Mouse (Mus musculus): ENCODE data around the gene Rad21l. TPM values are rescaled to one million over a fixed set of nuclear protein-coding genes. Genes with fewer than 3 reads are reported as not detected.

Rad21l gene
- not detected for polyA plus RNA-seq (2012; fragmentation: generic; extraction: Trizol)

DNA sequence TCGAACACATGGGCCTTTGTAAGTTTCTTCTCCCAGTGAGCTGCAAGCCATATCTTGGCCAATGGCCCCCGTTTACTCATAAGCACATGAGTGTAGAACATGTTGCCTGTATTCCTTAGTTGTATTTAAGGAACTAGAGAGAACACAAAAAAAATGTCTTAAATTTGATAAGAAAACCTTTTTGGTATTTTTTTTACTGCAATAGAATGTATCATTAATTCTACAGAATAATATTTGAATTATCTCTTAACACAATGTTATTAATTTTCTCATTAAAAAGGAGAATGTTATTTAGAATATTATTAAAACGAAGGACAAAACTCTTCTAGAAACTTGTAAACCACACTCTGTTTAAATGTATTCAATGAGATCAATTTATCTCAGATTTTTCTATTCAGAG lies at the start of gene Rad21l:
Gene Rad21l (minus strand): TSS at position 101 of the 400 bp plus-strand sequence.
- H3ac ChIP-seq (ENCODE audit: control insufficient read depth, insufficient read length) = no peak within 1 kb of the TSS
- H3K79me2 ChIP-seq (ENCODE audit: control insufficient read depth, insufficient read depth) = no peaks in the 10 kb centered on the region
- no peaks in the 10 kb centered on the region for H3K27me3 ChIP-seq (ENCODE audit: control insufficient read depth, insufficient read depth, insufficient read length)
- no peak for TF ChIP-seq REST (IDR thresholded peaks at IDR 0.05; ENCODE audit: insufficient read depth, insufficient read length)
- TF ChIP-seq MYOD1 (IDR thresholded peaks at IDR 0.05; ENCODE audit: control insufficient read depth in 1 of 3, insufficient read length in 2 of 3, low read depth in 2 of 3) = no peak
- TF ChIP-seq POLR2A (IDR thresholded peaks at IDR 0.05; ENCODE audit: insufficient read length, low read depth) = no peak
- TF ChIP-seq E2F4 (IDR thresholded peaks at IDR 0.05; ENCODE audit: insufficient read depth) = no peak
- TF ChIP-seq TCF12 (IDR thresholded peaks at IDR 0.05; ENCODE audit: insufficient read depth, poor library complexity, severe bottlenecking) = no peak
- no peak for TF ChIP-seq POLR2AphosphoS2 (IDR thresholded peaks at IDR 0.05; ENCODE audit: insufficient read length, low read depth)
- TF ChIP-seq SRF (IDR thresholded peaks at IDR 0.05; ENCODE audit: control insufficient read depth, insufficient read length, low read depth) = no peak
- no peak for TF ChIP-seq CEBPB (IDR thresholded peaks at IDR 0.05; ENCODE audit: insufficient read depth, poor library complexity, severe bottlenecking)
- TF ChIP-seq MAX (IDR thresholded peaks at IDR 0.05; ENCODE audit: low read depth) = no peak
- no peak for TF ChIP-seq MYOG (IDR thresholded peaks at IDR 0.05; ENCODE audit: control insufficient read depth in 1 of 3, insufficient read depth in 1 of 3, insufficient read length in 2 of 3, low read depth in 2 of 3)
- no peak within 1 kb of the TSS for H3K4me2 ChIP-seq (ENCODE audit: low read depth)
- H3K4me3 ChIP-seq = no peak within 1 kb of the TSS
- H3K36me3 ChIP-seq (ENCODE audit: control insufficient read depth, insufficient read depth) = no peaks in the 10 kb centered on the region

- no peak for TF ChIP-seq TCF12 (IDR thresholded peaks at IDR 0.05; ENCODE audit: insufficient read depth, poor library complexity, severe bottlenecking)
- no peak for TF ChIP-seq REST (IDR thresholded peaks at IDR 0.05; ENCODE audit: insufficient read depth, insufficient read length)
- no peaks in the 10 kb centered on the region for H3K27me3 ChIP-seq (ENCODE audit: control insufficient read depth, insufficient read depth, insufficient read length)
- H3K4me3 ChIP-seq = no peak overlapping the region
- H3ac ChIP-seq (ENCODE audit: control insufficient read depth, insufficient read length) = no peak overlapping the region
- no peak overlapping the region for H3K4me2 ChIP-seq (ENCODE audit: low read depth)
- H3K79me2 ChIP-seq (ENCODE audit: control insufficient read depth, insufficient read depth) = no peaks in the 10 kb centered on the region
- H3K36me3 ChIP-seq (ENCODE audit: control insufficient read depth, insufficient read depth) = peaks cover 10% of the 10 kb centered on the region
These were observed 48.2 kb upstream of the Rad21l start for GRCm38 (mm10) chr2:151716318-151717055.

GRCm38 (mm10) chr2:151715526-151715925 lies 47.2 kb upstream of the Rad21l start:
- H3K36me3 ChIP-seq (ENCODE audit: control insufficient read depth, insufficient read depth) = peaks cover 3% of the 10 kb centered on the region
- no peaks in the 10 kb centered on the region for H3K27me3 ChIP-seq (ENCODE audit: control insufficient read depth, insufficient read depth, insufficient read length)
- no peaks in the 10 kb centered on the region for H3K79me2 ChIP-seq (ENCODE audit: control insufficient read depth, insufficient read depth)
- no peak overlapping the region for H3K4me3 ChIP-seq
- H3K4me2 ChIP-seq (ENCODE audit: low read depth) = no peak overlapping the region
- TF ChIP-seq TCF3 (IDR thresholded peaks at IDR 0.05; ENCODE audit: insufficient read length, low read depth) = no peak
- TF ChIP-seq USF1 (IDR thresholded peaks at IDR 0.05; ENCODE audit: low read depth) = no peak
- no peak for TF ChIP-seq MAX (IDR thresholded peaks at IDR 0.05; ENCODE audit: low read depth)
- no peak for TF ChIP-seq REST (IDR thresholded peaks at IDR 0.05; ENCODE audit: insufficient read depth, insufficient read length)
- TF ChIP-seq E2F4 (IDR thresholded peaks at IDR 0.05; ENCODE audit: insufficient read depth) = no peak
- no peak for TF ChIP-seq TCF12 (IDR thresholded peaks at IDR 0.05; ENCODE audit: insufficient read depth, poor library complexity, severe bottlenecking)
- TF ChIP-seq MYOG (IDR thresholded peaks at IDR 0.05; ENCODE audit: control insufficient read depth in 1 of 3, insufficient read depth in 1 of 3, insufficient read length in 2 of 3, low read depth in 2 of 3) = no peak
- TF ChIP-seq MYOD1 (IDR thresholded peaks at IDR 0.05; ENCODE audit: control insufficient read depth in 1 of 3, insufficient read length in 2 of 3, low read depth in 2 of 3) = no peak
- no peak for TF ChIP-seq SRF (IDR thresholded peaks at IDR 0.05; ENCODE audit: control insufficient read depth, insufficient read length, low read depth)
- no peak for TF ChIP-seq POLR2AphosphoS2 (IDR thresholded peaks at IDR 0.05; ENCODE audit: insufficient read length, low read depth)
- no peak for TF ChIP-seq POLR2A (IDR thresholded peaks at IDR 0.05; ENCODE audit: insufficient read length, low read depth)
- TF ChIP-seq CEBPB (IDR thresholded peaks at IDR 0.05; ENCODE audit: insufficient read depth, poor library complexity, severe bottlenecking) = no peak
- no peak overlapping the region for H3ac ChIP-seq (ENCODE audit: control insufficient read depth, insufficient read length)

- Histone ChIP-seq H3K79me2 (ENCODE audit: control insufficient read depth, insufficient read depth) (no peaks in the 10 kb centered on the region), H3K27me3 (ENCODE audit: control insufficient read depth, insufficient read depth, insufficient read length) (peaks cover under 1% of the 10 kb centered on the region), H3K4me3 (no peak overlapping the region), H3K4me2 (ENCODE audit: low read depth) (no peak overlapping the region), H3ac (ENCODE audit: control insufficient read depth, insufficient read length) (no peak overlapping the region), H3K36me3 (ENCODE audit: control insufficient read depth, insufficient read depth) (peaks cover 3% of the 10 kb centered on the region)
- TF ChIP-seq REST (IDR thresholded peaks at IDR 0.05; ENCODE audit: insufficient read depth, insufficient read length) = peak; percentile 90
- no peak for TF ChIP-seq CEBPB (IDR thresholded peaks at IDR 0.05; ENCODE audit: insufficient read depth, poor library complexity, severe bottlenecking)
- no peak for TF ChIP-seq USF1 (IDR thresholded peaks at IDR 0.05; ENCODE audit: low read depth)
- TF ChIP-seq POLR2AphosphoS2 (IDR thresholded peaks at IDR 0.05; ENCODE audit: insufficient read length, low read depth) = no peak
- no peak for TF ChIP-seq E2F4 (IDR thresholded peaks at IDR 0.05; ENCODE audit: insufficient read depth)
These were observed 44.3 kb upstream of the Rad21l start for GRCm38 (mm10) chr2:151712647-151713046.

DNA sequence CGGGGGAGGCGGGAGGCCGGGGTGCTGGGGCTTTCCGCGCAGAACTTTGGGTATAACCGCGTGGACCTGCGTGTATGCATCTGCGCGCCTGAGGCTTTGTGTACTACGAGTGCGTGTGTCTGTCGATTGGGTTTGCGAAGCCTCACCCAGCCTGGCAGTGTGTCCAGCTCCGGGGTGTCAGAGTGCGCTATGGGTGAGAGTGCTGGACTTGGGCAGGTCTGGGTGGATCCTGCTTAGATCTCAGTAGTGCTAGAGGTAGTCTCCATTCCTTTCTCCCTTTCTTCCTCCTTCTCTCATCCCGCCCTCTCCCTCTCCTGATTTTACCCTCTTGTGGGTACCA lies 34.5 kb upstream of the Rad21l start:
- Histone ChIP-seq H3K79me2 (ENCODE audit: control insufficient read depth, insufficient read depth) (no peaks in the 10 kb centered on the region), H3K4me3 (no peak overlapping the region), H3K36me3 (ENCODE audit: control insufficient read depth, insufficient read depth) (no peaks in the 10 kb centered on the region), H3ac (ENCODE audit: control insufficient read depth, insufficient read length) (no peak overlapping the region), H3K4me2 (ENCODE audit: low read depth) (no peak overlapping the region), H3K27me3 (ENCODE audit: control insufficient read depth, insufficient read depth, insufficient read length) (peaks cover 63% of the 10 kb centered on the region)
- TF ChIP-seq TCF12 (IDR thresholded peaks at IDR 0.05; ENCODE audit: insufficient read depth, poor library complexity, severe bottlenecking) (no peak), POLR2A (IDR thresholded peaks at IDR 0.05; ENCODE audit: insufficient read length, low read depth) (no peak), SRF (IDR thresholded peaks at IDR 0.05; ENCODE audit: control insufficient read depth, insufficient read length, low read depth) (no peak), POLR2AphosphoS2 (IDR thresholded peaks at IDR 0.05; ENCODE audit: insufficient read length, low read depth) (no peak), E2F4 (IDR thresholded peaks at IDR 0.05; ENCODE audit: insufficient read depth) (no peak), MAX (IDR thresholded peaks at IDR 0.05; ENCODE audit: low read depth) (no peak), MYOD1 (IDR thresholded peaks at IDR 0.05; ENCODE audit: control insufficient read depth in 1 of 3, insufficient read length in 2 of 3, low read depth in 2 of 3) (no peak), CEBPB (IDR thresholded peaks at IDR 0.05; ENCODE audit: insufficient read depth, poor library complexity, severe bottlenecking) (no peak), TCF3 (IDR thresholded peaks at IDR 0.05; ENCODE audit: insufficient read length, low read depth) (no peak), MYOG (IDR thresholded peaks at IDR 0.05; ENCODE audit: control insufficient read depth in 1 of 3, insufficient read depth in 1 of 3, insufficient read length in 2 of 3, low read depth in 2 of 3) (no peak), REST (IDR thresholded peaks at IDR 0.05; ENCODE audit: insufficient read depth, insufficient read length) (no peak), USF1 (IDR thresholded peaks at IDR 0.05; ENCODE audit: low read depth) (no peak)
